Mouse (Mus musculus): ENCODE measurements at regions not wholly inside any gene's neighbourhood (a gene's known extent, or its start where the extent isn't known, plus 50 kb on each side); places are given as distances from the start of the nearest gene placed in this dataset.

DNA sequence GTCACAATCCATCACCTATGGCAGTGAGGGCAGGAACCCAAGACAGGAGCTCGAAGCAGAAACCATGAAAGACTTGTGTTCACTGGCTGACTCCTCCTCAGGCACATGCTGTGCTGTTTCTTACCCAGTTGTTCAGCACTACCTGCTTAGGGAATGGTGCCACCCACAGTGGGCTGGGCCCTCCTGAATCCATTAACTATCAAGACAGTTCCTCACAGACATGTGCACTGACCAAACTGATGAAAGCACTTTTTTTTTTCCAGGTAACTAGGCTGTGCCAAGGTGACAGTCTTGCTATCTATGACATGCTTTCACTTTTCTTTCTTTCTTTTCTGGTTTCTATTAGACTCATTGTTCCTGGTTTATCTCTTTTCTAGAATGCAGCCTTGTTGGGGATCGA, 162.1 kb upstream of the Ctnnb1 start:
- H3K79me2 ChIP-seq (ENCODE audit: control insufficient read depth, insufficient read depth, low read length, poor library complexity), result no peaks in the 10 kb centered on the region
- no peaks in the 10 kb centered on the region for H3K27me3 ChIP-seq (ENCODE audit: control insufficient read depth in 1 of 2, insufficient read depth in 2 of 2, low read length in 2 of 2)
- H3K9ac ChIP-seq (ENCODE audit: control insufficient read depth, low read depth, low read length, poor library complexity, severe bottlenecking), result no peak overlapping the region
- H3K4me1 ChIP-seq (ENCODE audit: control insufficient read depth in 1 of 2, insufficient read depth in 2 of 2, low read length in 2 of 2), result no peaks in the 10 kb centered on the region
- H3K27ac ChIP-seq (ENCODE audit: control insufficient read depth, low read depth, low read length), result no peak overlapping the region
- no peak for DNase-seq (ENCODE audit: low read depth, low spot score)
- H3K36me3 ChIP-seq (ENCODE audit: control insufficient read depth in 1 of 2, insufficient read depth in 2 of 2, low read length in 2 of 2), result no peaks in the 10 kb centered on the region
- H3K9me3 ChIP-seq (replicated peaks; ENCODE audit: insufficient read depth, low read length), result no peaks in the 10 kb centered on the region
- H3K4me3 ChIP-seq (ENCODE audit: control insufficient read depth in 1 of 2, insufficient read depth in 1 of 2, low read depth in 2 of 2, low read length in 2 of 2), result no peak overlapping the region
- TF ChIP-seq MYC (IDR thresholded peaks at IDR 0.05; ENCODE audit: low read depth, low read length) (no peak), BHLHE40 (IDR thresholded peaks at IDR 0.05; ENCODE audit: borderline replicate concordance, low read depth, low read length) (no peak), TCF12 (IDR thresholded peaks at IDR 0.05; ENCODE audit: low read depth, low read length) (no peak), GATA1 (IDR thresholded peaks at IDR 0.05; ENCODE audit: low read depth, low read length) (no peak), E2F4 (IDR thresholded peaks at IDR 0.05; ENCODE audit: borderline replicate concordance, low read depth, low read length) (no peak), POLR2A (IDR thresholded peaks at IDR 0.05; ENCODE audit: control insufficient read depth in 1 of 2, insufficient read depth in 1 of 2, low read depth in 1 of 2, low read length in 2 of 2, poor library complexity in 1 of 2) (no peak), NRF1 (IDR thresholded peaks at IDR 0.05; ENCODE audit: insufficient read depth, low read depth, low read length, poor library complexity, severe bottlenecking) (no peak), SIN3A (IDR thresholded peaks at IDR 0.05; ENCODE audit: low read length) (no peak), USF1 (IDR thresholded peaks at IDR 0.05; ENCODE audit: low read depth, low read length) (no peak), USF2 (IDR thresholded peaks at IDR 0.05; ENCODE audit: borderline replicate concordance in 1 of 2, insufficient read depth in 1 of 2, low read depth in 1 of 2, low read length in 2 of 2) (no peak), MAZ (IDR thresholded peaks at IDR 0.05; ENCODE audit: low read depth, low read length) (no peak), ZNF384 (IDR thresholded peaks at IDR 0.05; ENCODE audit: low read depth, low read length) (no peak), ZMIZ1 (IDR thresholded peaks at IDR 0.05; ENCODE audit: low read depth, low read length) (no peak), MYB (IDR thresholded peaks at IDR 0.05; ENCODE audit: low read depth, low read length) (no peak), SMC3 (IDR thresholded peaks at IDR 0.05; ENCODE audit: low read depth, low read length) (no peak), RCOR1 (IDR thresholded peaks at IDR 0.05; ENCODE audit: low read depth, low read length) (no peak), TBP (IDR thresholded peaks at IDR 0.05; ENCODE audit: low read depth, low read length) (no peak), MAX (IDR thresholded peaks at IDR 0.05; ENCODE audit: low read length) (no peak), ETS1 (IDR thresholded peaks at IDR 0.05; ENCODE audit: low read depth, low read length) (no peak), TAL1 (IDR thresholded peaks at IDR 0.05; ENCODE audit: low read length) (no peak)

DNA sequence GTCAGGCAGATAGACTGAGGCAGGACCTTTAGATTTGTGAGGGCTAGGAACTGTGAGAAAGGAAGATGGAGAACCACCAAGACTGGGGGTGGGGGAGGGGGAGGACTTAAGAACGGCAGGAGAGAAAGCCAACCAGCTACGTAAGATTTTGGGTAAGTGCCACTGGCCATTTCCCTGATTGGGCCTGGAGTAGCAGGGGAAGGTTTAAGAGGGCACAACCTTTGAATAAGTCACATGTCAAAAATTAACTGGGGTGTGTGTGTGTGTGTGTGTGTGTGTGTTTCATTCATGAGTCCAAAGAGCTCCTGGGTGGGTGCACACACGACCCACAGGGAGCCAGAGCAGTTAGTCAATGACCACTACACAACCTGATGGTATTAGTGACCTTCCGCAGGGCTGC, 161.6 kb upstream of the Ctnnb1 start:
- no peak for TF ChIP-seq MAX (IDR thresholded peaks at IDR 0.05; ENCODE audit: low read length)
- TF ChIP-seq MXI1 (IDR thresholded peaks at IDR 0.05; ENCODE audit: low read depth, low read length), result no peak
- no peak for TF ChIP-seq RCOR1 (IDR thresholded peaks at IDR 0.05; ENCODE audit: low read depth, low read length)
- TF ChIP-seq USF1 (IDR thresholded peaks at IDR 0.05; ENCODE audit: low read depth, low read length), result no peak
- no peak for TF ChIP-seq POLR2AphosphoS5 (IDR thresholded peaks at IDR 0.05; ENCODE audit: borderline replicate concordance, low read depth, low read length)
- no peak for TF ChIP-seq CHD2 (IDR thresholded peaks at IDR 0.05; ENCODE audit: low read length)
- no peak for TF ChIP-seq ZKSCAN1 (IDR thresholded peaks at IDR 0.05; ENCODE audit: low read depth, low read length)
- no peak for TF ChIP-seq NELFE (IDR thresholded peaks at IDR 0.05; ENCODE audit: low read depth, low read length)
- no peak for TF ChIP-seq MYC (IDR thresholded peaks at IDR 0.05; ENCODE audit: low read depth, low read length)
- no peak for TF ChIP-seq SIN3A (IDR thresholded peaks at IDR 0.05; ENCODE audit: low read length)
- TF ChIP-seq CTCF (IDR thresholded peaks at IDR 0.05 in 2 of 3, conservative IDR thresholded peaks at IDR 0.05 in 1 of 3; ENCODE audit: control insufficient read depth in 1 of 3, insufficient read depth in 1 of 3, low read depth in 2 of 3, low read length in 3 of 3, poor library complexity in 1 of 3, severe bottlenecking in 1 of 3), result no peak
- no peak for TF ChIP-seq MAZ (IDR thresholded peaks at IDR 0.05; ENCODE audit: low read depth, low read length)
- TF ChIP-seq POLR2AphosphoS2 (IDR thresholded peaks at IDR 0.05; ENCODE audit: low read length), result no peak
- no peak for TF ChIP-seq NRF1 (IDR thresholded peaks at IDR 0.05; ENCODE audit: insufficient read depth, low read depth, low read length, poor library complexity, severe bottlenecking)
- no peaks in the 10 kb centered on the region for H3K27me3 ChIP-seq (ENCODE audit: control insufficient read depth in 1 of 2, insufficient read depth in 2 of 2, low read length in 2 of 2)
- no peak overlapping the region for H3K9ac ChIP-seq (ENCODE audit: control insufficient read depth, low read depth, low read length, poor library complexity, severe bottlenecking)
- no peaks in the 10 kb centered on the region for H3K79me2 ChIP-seq (ENCODE audit: control insufficient read depth, insufficient read depth, low read length, poor library complexity)
- no peaks in the 10 kb centered on the region for H3K36me3 ChIP-seq (ENCODE audit: control insufficient read depth in 1 of 2, insufficient read depth in 2 of 2, low read length in 2 of 2)
- H3K4me3 ChIP-seq (ENCODE audit: control insufficient read depth in 1 of 2, insufficient read depth in 1 of 2, low read depth in 2 of 2, low read length in 2 of 2), result no peak overlapping the region
- DNase-seq (ENCODE audit: low read depth, low spot score), result no peak
- no peak overlapping the region for H3K27ac ChIP-seq (ENCODE audit: control insufficient read depth, low read depth, low read length)
- H3K9me3 ChIP-seq (replicated peaks; ENCODE audit: insufficient read depth, low read length), result no peaks in the 10 kb centered on the region
- no peaks in the 10 kb centered on the region for H3K4me1 ChIP-seq (ENCODE audit: control insufficient read depth in 1 of 2, insufficient read depth in 2 of 2, low read length in 2 of 2)
